8 mouse cellular contexts compared by ENCODE assay signal in genomic region chr15:97667437-97667836, GRCm38 (mm10). TPM values are rescaled to one million over a fixed set of nuclear protein-coding genes. Genes with fewer than 3 reads are reported as not detected.
A peak's percentile ranks its signal among the peaks of the same experiment; 100 is the strongest.
DNase-seq lines count a peak whose midpoint lies in the region; ATAC-seq and TF ChIP-seq lines count a peak whose summit lies in the region.

No protein-coding gene starts in this region.

- H3K9ac ChIP-seq in forebrain, postnatal 0 days: no peak overlapping the region
- H3K9ac ChIP-seq in liver, postnatal 0 days (replicated peaks): no peak overlapping the region

- TF ChIP-seq POLR2A in thymus, adult 2 months (IDR thresholded peaks at IDR 0.05; ENCODE audit: control insufficient read depth, extremely low read depth, insufficient read depth, low read length, poor library complexity): no peak

- peak; percentile 92 for TF ChIP-seq CTCF in forebrain, postnatal 0 days (IDR thresholded peaks at IDR 0.05; ENCODE audit: low read depth)
- TF ChIP-seq CTCF in liver, postnatal 0 days (IDR thresholded peaks at IDR 0.05; ENCODE audit: low read depth): peak; percentile 91
- TF ChIP-seq CTCF in thymus, adult 2 months (IDR thresholded peaks at IDR 0.05; ENCODE audit: borderline replicate concordance, control insufficient read depth, extremely low read depth, insufficient read depth, low read length, poor library complexity): no peak

- H3K4me1 ChIP-seq in forebrain, postnatal 0 days (ENCODE audit: insufficient read depth): peaks cover 14% of the 10 kb centered on the region
- peaks cover 2% of the 10 kb centered on the region; the same call in 1 of the 2 replicates for H3K4me1 ChIP-seq in liver, postnatal 0 days (ENCODE audit: insufficient read depth)
- peaks cover 9% of the 10 kb centered on the region for H3K4me1 ChIP-seq in thymus, adult 2 months (replicated peaks; ENCODE audit: control insufficient read depth, insufficient read depth, low read length)

- WGBS in forebrain, postnatal 0 days: 22% methylated on average over 7 of the region's 7 CpGs
- WGBS in liver, postnatal 0 days (ENCODE audit: insufficient replicate concordance): 28% methylated on average over 7 of the region's 7 CpGs
- WGBS in thymus, adult 2 months: 13% methylated on average over 7 of the region's 7 CpGs

- no peaks in the 10 kb centered on the region for H3K9me3 ChIP-seq in forebrain, postnatal 0 days (ENCODE audit: low read length)
- no peaks in the 10 kb centered on the region for H3K9me3 ChIP-seq in liver, postnatal 0 days (ENCODE audit: low read length)

- DNase-seq in urinary bladder, postnatal 14 days (ENCODE audit: low spot score): peak; percentile 55
- no peak for DNase-seq in urinary bladder, postnatal 10 days (ENCODE audit: low spot score)
- peak; percentile 67 for DNase-seq in c-Kit-positive CD71-positive TER-119-positive erythroid progenitor cells, embryonic 14.5 days (ENCODE audit: low spot score)
- peak; percentile 90 for DNase-seq in forebrain, postnatal 0 days
- DNase-seq in kidney, postnatal 14 days: peak; percentile 73
- peak; percentile 77 for DNase-seq in liver, postnatal 0 days
- DNase-seq in thymus, adult 2 months: peak; percentile 56

- ATAC-seq in forebrain, postnatal 0 days: no peak
- ATAC-seq in liver, postnatal 0 days: peak; percentile 22; the same call in 1 of the 2 replicates
- ATAC-seq in neutrophil, adult 5-6 weeks (ENCODE audit: extremely low read depth, insufficient number of reproducible peaks, low FRiP score, poor library complexity, severe bottlenecking): peak; percentile 40

- H3K27ac ChIP-seq in forebrain, postnatal 0 days (ENCODE audit: low read depth, low read length): peak overlapping the region; percentile 24; the same call in 1 of the 2 replicates
- H3K27ac ChIP-seq in liver, postnatal 0 days (ENCODE audit: low read depth): no peak overlapping the region
- no peak overlapping the region for H3K27ac ChIP-seq in thymus, adult 2 months (ENCODE audit: control insufficient read depth, insufficient read depth, low read length)

- H3K4me2 ChIP-seq in forebrain, postnatal 0 days (ENCODE audit: low read depth): no peak overlapping the region
- H3K4me2 ChIP-seq in liver, postnatal 0 days (ENCODE audit: low read depth, low read length): no peak overlapping the region

- H3K27me3 ChIP-seq in forebrain, postnatal 0 days (ENCODE audit: insufficient read depth, low read length): no peaks in the 10 kb centered on the region
- H3K27me3 ChIP-seq in liver, postnatal 0 days (ENCODE audit: insufficient read depth, low read length): no peaks in the 10 kb centered on the region
- H3K27me3 ChIP-seq in thymus, adult 2 months (ENCODE audit: control insufficient read depth, insufficient read depth, low read length): no peaks in the 10 kb centered on the region

- TF ChIP-seq EP300 in liver, postnatal 0 days (IDR thresholded peaks at IDR 0.05; ENCODE audit: low read depth): no peak

- no peak overlapping the region for H3K4me3 ChIP-seq in forebrain, postnatal 0 days (ENCODE audit: low read depth, low read length)
- no peak overlapping the region for H3K4me3 ChIP-seq in liver, postnatal 0 days (ENCODE audit: low read depth, low read length)
- H3K4me3 ChIP-seq in thymus, adult 2 months (ENCODE audit: control insufficient read depth, insufficient read depth, low read length): no peak overlapping the region

- no peaks in the 10 kb centered on the region for H3K36me3 ChIP-seq in forebrain, postnatal 0 days (ENCODE audit: insufficient read depth)
- no peaks in the 10 kb centered on the region for H3K36me3 ChIP-seq in liver, postnatal 0 days (replicated peaks; ENCODE audit: insufficient read depth, low read length)
- no peaks in the 10 kb centered on the region for H3K36me3 ChIP-seq in thymus, adult 2 months (ENCODE audit: control insufficient read depth, insufficient read depth, low read length)

RNA-seq across cellular contexts. Expression of gene Rpap3, which starts 38.2 kb away (rescaled TPM):
- total RNA-seq in forebrain, postnatal 0 days (2014; rRNA removed): 39.6 and 45.5 TPM in 2 replicates
- polyA plus RNA-seq in forebrain, postnatal 0 days (2015; fragmentation: Nextera tagmentation; extraction: Ambion mirVana): 45.6 and 47.7 TPM in 2 replicates
- polyA plus RNA-seq in liver, postnatal 0 days (2015; fragmentation: Nextera tagmentation; extraction: Ambion mirVana): 6.7 and 7.8 TPM in 2 replicates
- 18.3 and 22.7 TPM in 2 replicates for total RNA-seq in neutrophil, adult 5-6 weeks (2017)
- polyA plus RNA-seq in thymus, adult 2 months (2012; rRNA removed): 5.6 and 6.0 TPM in 2 replicates
